Mouse (Mus musculus) hindbrain, embryonic 14.5 days (tissue): ENCODE measurements at regions not wholly inside any gene's neighbourhood (a gene's known extent, or its start where the extent isn't known, plus 50 kb on each side); places are given as distances from the start of the nearest gene placed in this dataset.

Experiments used
- ATAC-seq: fragments of 200-750 bp; cut with Nextera tagmentation; 2 replicates; pipeline ENCODE4 v1.8.0; 2017; ENCODE audit warnings: moderate number of reproducible peaks, mild to moderate bottlenecking, moderate TSS enrichment, moderate library complexity; ENCODE audit not compliant: low FRiP score
- DNase-seq: peaks from one replicate; pipeline ENCODE4 v3.0.0-alpha.2; 2015; ENCODE audit warnings: low spot score
- H3K27ac ChIP-seq: fragments of 300-500 bp; sonication (generic); 2 replicates; pipeline ENCODE4 v1.5.1; 2014; ENCODE audit warnings: mild to moderate bottlenecking, moderate library complexity
- H3K27me3 ChIP-seq: fragments of 300-500 bp; sonication (generic); 2 replicates; pipeline ENCODE4 v1.6.1; 2014; ENCODE audit warnings: mild to moderate bottlenecking, low read length, mixed read lengths; ENCODE audit not compliant: control insufficient read depth, insufficient read depth
- H3K36me3 ChIP-seq: fragments of 300-500 bp; sonication (generic); replicated peaks from 2 replicates; pipeline ENCODE4 v1.6.1; 2014; ENCODE audit not compliant: control insufficient read depth, insufficient read depth
- H3K4me1 ChIP-seq: fragments of 300-500 bp; sonication (generic); replicated peaks from 2 replicates; pipeline ENCODE4 v1.6.1; 2014; ENCODE audit warnings: antibody characterized with exemption, low read length, mixed read lengths; ENCODE audit not compliant: control insufficient read depth, insufficient read depth
- H3K4me2 ChIP-seq: fragments of 300-500 bp; sonication (generic); replicated peaks from 2 replicates; pipeline ENCODE4 v1.6.1; 2014; ENCODE audit warnings: mild to moderate bottlenecking, moderate library complexity
- H3K4me3 ChIP-seq: fragments of 300-500 bp; sonication (generic); replicated peaks from 2 replicates; pipeline ENCODE4 v1.5.1; 2014; ENCODE audit warnings: mild to moderate bottlenecking, low read length
- H3K9ac ChIP-seq: fragments of 300-500 bp; sonication (generic); 2 replicates; pipeline ENCODE4 v1.6.1; 2014
- H3K9me3 ChIP-seq: fragments of 300-500 bp; sonication (generic); 2 replicates; pipeline ENCODE4 v1.6.1; 2016; ENCODE audit warnings: low read length; ENCODE audit not compliant: control insufficient read depth
- WGBS: fragments of 180-500 bp; shearing (Covaris S2); extraction: QIAGEN DNeasy Blood & Tissue Kit; methylation state at CpG from one replicate; pipeline ENCODE4 v1.1.7; 2014; 5-methylcytosine and 5-hydroxymethylcytosine counted together

DNA sequence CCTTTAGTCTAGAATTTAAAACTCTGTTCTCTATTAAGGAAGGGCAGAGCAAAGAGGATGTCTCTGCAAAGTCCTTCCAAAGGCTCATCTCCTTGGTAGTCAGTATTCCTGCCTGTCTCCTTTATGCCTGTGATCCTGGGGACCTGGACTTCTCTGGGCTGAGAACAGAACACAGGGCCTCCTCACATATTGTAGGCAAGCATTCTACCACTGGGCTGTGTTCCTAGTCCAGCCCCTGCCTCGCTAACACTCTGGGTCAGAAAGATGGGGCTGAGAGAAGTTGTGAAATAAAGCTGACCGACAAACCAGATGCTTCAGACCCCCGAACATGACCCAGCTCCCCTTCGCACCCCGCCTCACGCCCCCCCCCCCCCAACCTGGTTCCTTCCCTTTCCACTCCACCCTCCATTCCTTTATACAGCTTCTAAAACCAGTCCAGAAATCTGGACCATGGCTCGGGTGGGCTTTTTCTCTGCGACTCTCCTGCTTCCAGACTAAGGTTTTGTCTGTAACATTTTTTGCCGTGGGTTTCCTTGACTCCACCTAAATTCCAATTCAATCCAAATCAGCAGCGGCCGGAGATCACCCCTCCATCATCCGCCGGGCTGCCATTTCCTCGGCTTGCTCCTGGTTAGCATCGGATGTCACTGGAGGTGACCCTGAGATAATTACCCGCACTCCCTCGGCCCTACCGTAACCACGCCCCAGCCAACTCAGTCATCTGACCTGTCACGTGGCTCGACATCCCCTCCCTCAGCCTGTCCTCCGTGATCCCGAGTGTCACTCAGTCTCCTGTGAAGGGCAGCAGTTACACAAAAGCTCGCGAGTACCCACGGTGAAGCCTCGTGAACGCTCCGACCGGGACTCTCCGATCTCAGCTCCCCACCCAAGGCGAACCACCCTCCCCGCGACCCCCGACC, 89.3 kb upstream of the Synm start:
- Histone ChIP-seq H3K27ac (peak overlapping the region; percentile 65), H3K4me2 (peak overlapping the region; percentile 69), H3K4me1 (peaks cover 10% of the 10 kb centered on the region; the same call in 1 of the 2 replicates), H3K4me3 (peak overlapping the region; percentile 36), H3K9me3 (no peaks in the 10 kb centered on the region), H3K27me3 (no peaks in the 10 kb centered on the region), H3K9ac (peak overlapping the region; percentile 58), H3K36me3 (no peaks in the 10 kb centered on the region)
- DNase-seq (peak; percentile 75), ATAC-seq (peak; percentile 94)
- WGBS = 2% methylated on average over 35 of the region's 35 CpGs

DNA sequence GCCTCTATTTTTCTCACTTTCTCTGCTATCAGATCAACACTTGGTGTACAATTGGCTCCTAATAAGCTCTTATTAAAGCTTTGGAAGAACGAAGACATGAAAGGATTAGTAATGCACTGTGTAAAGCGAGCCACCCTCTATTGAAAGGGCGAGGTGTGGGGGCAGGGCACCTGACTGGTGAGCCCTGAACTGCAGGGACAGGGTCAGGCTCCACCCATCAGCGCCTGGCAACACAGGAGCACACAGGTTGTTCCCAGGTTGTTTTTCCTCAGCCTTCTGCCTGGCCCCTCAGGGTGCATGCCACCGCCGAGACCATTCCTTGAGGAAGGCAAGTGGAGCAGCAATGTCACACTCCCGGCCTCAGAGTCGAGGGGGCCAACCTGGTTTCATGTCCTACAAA, 87.3 kb upstream of the Synm start:
- DNase-seq (no peak), ATAC-seq (no peak)
- Histone ChIP-seq H3K9me3 (no peaks in the 10 kb centered on the region), H3K9ac (no peak overlapping the region), H3K4me2 (no peak overlapping the region), H3K4me1 (peaks cover 10% of the 10 kb centered on the region; the same call in 1 of the 2 replicates), H3K27me3 (no peaks in the 10 kb centered on the region), H3K36me3 (no peaks in the 10 kb centered on the region), H3K4me3 (no peak overlapping the region), H3K27ac (no peak overlapping the region)
- WGBS = 10% methylated on average over 8 of the region's 8 CpGs

DNA sequence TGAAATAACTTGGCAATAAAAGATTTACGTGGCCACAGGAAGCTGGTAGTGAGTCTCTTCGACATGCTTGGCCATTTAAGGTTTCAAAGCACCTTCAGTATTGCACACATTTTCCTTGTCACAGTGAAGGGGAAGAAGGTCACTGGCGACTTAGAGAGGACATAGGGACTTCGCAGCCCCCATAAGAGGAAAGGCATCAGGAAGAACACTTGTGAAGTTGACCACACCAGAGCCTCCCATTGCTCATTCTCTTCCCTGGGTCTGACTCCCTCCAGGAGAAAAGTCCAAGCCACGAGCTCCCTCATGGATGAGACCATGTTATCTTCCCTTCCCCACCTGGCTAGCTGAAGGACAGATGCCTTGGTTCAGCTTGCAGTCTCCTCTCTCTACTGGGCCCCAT, 77.4 kb upstream of the Synm start:
- Histone ChIP-seq H3K36me3 (no peaks in the 10 kb centered on the region), H3K4me1 (no peaks in the 10 kb centered on the region), H3K27me3 (no peaks in the 10 kb centered on the region), H3K4me2 (no peak overlapping the region), H3K27ac (no peak overlapping the region), H3K9ac (no peak overlapping the region), H3K4me3 (no peak overlapping the region), H3K9me3 (no peaks in the 10 kb centered on the region)
- no peak for DNase-seq
- 91% methylated on average over 5 of the region's 5 CpGs for WGBS
- ATAC-seq = no peak

DNA sequence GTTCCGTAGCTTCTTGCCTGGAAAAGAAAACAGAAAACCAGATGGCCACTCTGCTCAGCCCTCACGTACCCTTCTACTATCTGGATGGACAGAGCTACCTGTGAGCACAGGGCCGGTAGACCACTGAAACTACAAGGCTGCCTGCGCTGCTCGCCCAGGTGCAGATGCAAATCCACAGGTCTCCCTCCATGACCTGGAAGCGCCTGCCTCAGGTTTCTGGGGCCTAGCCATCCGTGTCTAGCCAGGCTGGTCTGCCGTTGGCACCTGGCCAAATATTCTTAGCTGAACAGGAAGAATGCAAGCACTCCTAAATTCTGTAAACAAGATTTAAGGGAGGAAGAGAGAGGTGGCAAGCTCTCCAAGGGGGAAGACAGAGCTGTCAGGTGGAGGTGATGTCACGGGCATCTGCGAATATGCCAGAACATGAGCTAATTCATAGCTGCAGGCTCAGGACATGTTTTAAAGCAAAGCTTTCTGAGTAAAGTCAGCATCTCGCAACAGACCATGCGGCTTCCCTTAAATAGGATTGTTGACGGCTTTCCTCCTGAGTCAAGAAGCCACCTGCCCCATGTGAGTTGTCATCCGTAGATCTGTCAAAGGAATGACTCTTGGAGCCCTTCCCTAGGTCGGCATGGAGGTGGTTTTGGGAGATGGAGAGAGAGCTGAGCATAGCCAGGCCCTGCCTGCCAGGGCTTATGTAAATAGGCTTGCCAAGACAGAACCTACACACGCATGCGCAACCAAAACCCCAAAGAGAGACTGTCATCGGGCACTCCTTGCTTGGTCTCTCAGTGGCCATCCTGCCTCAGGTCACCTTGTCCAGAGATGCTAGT, 76.8 kb upstream of the Synm start:
- no peaks in the 10 kb centered on the region for H3K9me3 ChIP-seq
- DNase-seq (no peak), ATAC-seq (no peak)
- no peaks in the 10 kb centered on the region for H3K4me1 ChIP-seq
- H3K27me3 ChIP-seq = no peaks in the 10 kb centered on the region
- H3K36me3 ChIP-seq = no peaks in the 10 kb centered on the region
- no peak overlapping the region for H3K9ac ChIP-seq
- H3K4me3 ChIP-seq = no peak overlapping the region
- no peak overlapping the region for H3K4me2 ChIP-seq
- H3K27ac ChIP-seq = no peak overlapping the region
- WGBS = 85% methylated on average over 18 of the region's 18 CpGs

DNA sequence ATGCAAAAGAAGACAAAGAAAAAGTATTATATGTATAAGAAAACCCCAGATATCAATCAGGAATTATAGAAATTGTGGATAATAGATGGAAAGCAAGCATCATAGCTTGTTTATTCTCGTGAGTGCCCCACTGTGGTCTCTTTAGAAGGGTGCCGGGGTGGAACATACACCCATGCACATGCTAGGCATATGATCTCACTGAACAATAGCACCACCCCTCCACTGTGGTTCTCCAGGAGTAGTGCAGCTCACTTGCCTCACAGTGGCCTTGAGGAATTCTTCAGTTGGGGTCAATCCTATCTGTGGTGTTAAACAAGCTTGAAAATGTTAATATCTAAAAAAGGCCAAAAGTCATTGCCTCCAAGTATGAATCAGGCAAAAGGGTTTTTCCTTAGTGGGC, 72.2 kb upstream of the Synm start:
- Histone ChIP-seq H3K9ac (no peak overlapping the region), H3K4me2 (no peak overlapping the region), H3K4me3 (no peak overlapping the region), H3K27ac (no peak overlapping the region), H3K36me3 (no peaks in the 10 kb centered on the region), H3K4me1 (no peaks in the 10 kb centered on the region), H3K27me3 (no peaks in the 10 kb centered on the region), H3K9me3 (no peaks in the 10 kb centered on the region)
- no peak for DNase-seq
- 89% methylated on average over 2 of the region's 2 CpGs for WGBS
- no peak for ATAC-seq

DNA sequence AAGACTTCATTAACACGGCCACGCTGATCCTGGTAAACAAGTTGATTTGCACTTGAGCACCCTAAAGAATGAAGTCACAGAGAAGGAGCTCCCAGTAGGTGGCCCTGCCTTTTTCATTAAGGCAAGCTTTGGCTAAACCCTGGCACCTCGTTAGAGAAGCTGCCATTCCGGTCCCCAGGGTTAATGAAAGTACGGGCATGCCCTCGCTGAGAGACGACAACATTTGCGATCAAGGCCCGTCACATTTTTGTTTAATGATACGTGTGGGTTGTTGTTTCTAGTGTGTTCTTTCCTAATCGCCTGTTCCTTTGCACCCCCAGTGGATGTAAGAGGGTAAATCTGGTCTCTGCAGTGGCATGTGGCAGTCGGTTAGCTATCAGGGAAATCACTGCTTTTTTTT, 67.8 kb upstream of the Synm start:
- WGBS = 60% methylated on average over 12 of the region's 12 CpGs
- Histone ChIP-seq H3K9me3 (no peaks in the 10 kb centered on the region), H3K36me3 (no peaks in the 10 kb centered on the region), H3K4me2 (no peak overlapping the region), H3K4me1 (no peaks in the 10 kb centered on the region), H3K4me3 (no peak overlapping the region), H3K9ac (no peak overlapping the region), H3K27ac (no peak overlapping the region), H3K27me3 (no peaks in the 10 kb centered on the region)
- ATAC-seq (no peak), DNase-seq (no peak)

DNA sequence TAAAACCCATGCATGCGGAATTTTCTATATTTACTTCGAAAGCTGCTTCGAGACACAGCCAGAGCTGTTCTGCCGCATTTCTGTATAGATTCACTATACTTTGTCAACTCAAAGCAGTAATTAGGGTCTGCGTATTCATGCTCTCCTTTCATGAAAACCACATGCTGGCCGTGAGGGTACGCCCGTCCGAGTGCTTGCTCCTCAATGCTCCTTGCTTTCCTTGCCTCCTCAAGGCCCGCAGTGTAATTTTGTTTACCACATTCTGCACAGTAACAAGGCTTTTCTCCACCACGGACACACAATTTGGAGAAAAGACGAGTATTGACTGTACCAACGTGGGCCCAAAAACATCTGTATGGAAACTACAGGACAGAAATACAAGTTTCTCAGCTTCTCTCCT, 67.4 kb upstream of the Synm start:
- Histone ChIP-seq H3K9me3 (no peaks in the 10 kb centered on the region), H3K27ac (no peak overlapping the region), H3K36me3 (no peaks in the 10 kb centered on the region), H3K4me2 (no peak overlapping the region), H3K4me1 (no peaks in the 10 kb centered on the region), H3K4me3 (no peak overlapping the region), H3K27me3 (no peaks in the 10 kb centered on the region), H3K9ac (no peak overlapping the region)
- 80% methylated on average over 13 of the region's 13 CpGs for WGBS
- DNase-seq (no peak), ATAC-seq (no peak)

DNA sequence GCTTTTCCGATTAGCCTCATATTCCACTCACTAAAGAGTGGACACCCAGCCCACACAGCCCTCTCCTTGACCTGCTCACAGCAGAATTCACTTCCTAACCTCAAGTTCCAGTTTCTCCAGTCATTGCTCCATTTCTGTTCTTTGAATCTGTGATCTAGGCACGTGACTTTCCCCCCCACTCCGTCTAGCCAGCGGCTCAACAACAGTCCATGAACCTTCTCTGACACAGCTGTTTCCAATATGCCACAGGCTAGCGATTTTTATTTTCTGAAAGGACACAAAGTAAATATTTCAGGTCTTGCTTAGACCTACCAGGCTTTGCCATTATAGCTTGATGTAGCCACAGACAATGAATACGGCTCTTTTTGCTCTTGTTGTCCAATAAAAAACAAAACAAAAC, 66.8 kb upstream of the Synm start:
- Histone ChIP-seq H3K27me3 (no peaks in the 10 kb centered on the region), H3K36me3 (no peaks in the 10 kb centered on the region), H3K4me3 (no peak overlapping the region), H3K4me1 (no peaks in the 10 kb centered on the region), H3K4me2 (no peak overlapping the region), H3K9me3 (no peaks in the 10 kb centered on the region), H3K27ac (no peak overlapping the region), H3K9ac (no peak overlapping the region)
- 87% methylated on average over 6 of the region's 6 CpGs for WGBS
- ATAC-seq (no peak), DNase-seq (no peak)

DNA sequence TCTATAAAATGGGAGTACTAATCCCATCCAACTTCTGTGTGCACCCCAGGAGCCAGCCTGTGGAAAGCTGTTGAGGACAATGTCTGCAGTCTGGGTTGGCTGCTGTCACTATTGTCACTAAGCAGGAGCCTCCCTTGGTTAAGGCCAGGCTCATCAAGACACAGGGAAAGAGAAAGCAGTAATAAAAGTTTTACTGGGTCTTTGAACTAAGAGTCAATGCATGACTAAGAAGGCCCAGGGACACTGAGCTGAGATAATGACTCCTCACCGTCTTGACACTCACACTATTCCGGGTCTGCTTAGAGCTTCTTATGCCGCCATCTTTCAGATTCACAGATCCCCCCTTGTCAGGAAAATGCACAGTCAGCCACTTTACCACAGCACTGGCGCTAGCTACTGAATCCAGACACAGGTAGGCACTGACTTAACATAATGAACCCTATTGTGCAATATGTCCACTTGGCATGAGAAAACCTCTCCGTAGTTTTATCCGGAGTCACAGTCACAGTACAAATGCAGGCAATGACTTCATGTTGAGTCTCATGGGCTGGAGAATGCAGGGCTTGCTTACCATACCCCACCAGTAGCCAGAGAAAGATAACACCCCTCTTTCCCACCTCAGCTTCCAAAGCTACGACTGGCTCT, 66.2 kb upstream of the Synm start:
- H3K27ac ChIP-seq = no peak overlapping the region
- H3K9ac ChIP-seq = no peak overlapping the region
- no peaks in the 10 kb centered on the region for H3K9me3 ChIP-seq
- no peak overlapping the region for H3K4me2 ChIP-seq
- ATAC-seq (no peak), DNase-seq (no peak)
- 86% methylated on average over 7 of the region's 7 CpGs for WGBS
- H3K36me3 ChIP-seq = no peaks in the 10 kb centered on the region
- H3K4me3 ChIP-seq = no peak overlapping the region
- H3K27me3 ChIP-seq = no peaks in the 10 kb centered on the region
- no peaks in the 10 kb centered on the region for H3K4me1 ChIP-seq
